Mouse (Mus musculus): Measurements from ENCODE around the gene Adprm. TPM values are rescaled to one million over a fixed set of nuclear protein-coding genes. Genes with fewer than 3 reads are reported as not detected.
A peak's percentile ranks its signal among the peaks of the same experiment; 100 is the strongest.

The Adprm gene
- polyA plus RNA-seq, 1 experiment from 2014 or later: 26.5 TPM

GRCm38 (mm10) chr11:67001717-67002116, 50.7 kb downstream of the Adprm start:
- no peaks in the 10 kb centered on the region for H3K27me3 ChIP-seq (replicated peaks; ENCODE audit: control insufficient read depth, insufficient read depth, low read length)
- WGBS: 44% methylated on average over 1 of the region's 1 CpGs
- no peaks in the 10 kb centered on the region for H3K4me1 ChIP-seq (replicated peaks; ENCODE audit: control insufficient read depth, insufficient read depth, low read length)
- no peaks in the 10 kb centered on the region for H3K9me3 ChIP-seq (ENCODE audit: control insufficient read depth)
- H3K4me3 ChIP-seq (ENCODE audit: low read depth, low read length): no peak overlapping the region
- H3K4me2 ChIP-seq (replicated peaks; ENCODE audit: low read depth): no peak overlapping the region
- H3K27ac ChIP-seq (ENCODE audit: low read depth, low read length): no peak overlapping the region
- H3K9ac ChIP-seq (ENCODE audit: low read depth, low read length): no peak overlapping the region
- no peak for TF ChIP-seq CTCF (IDR thresholded peaks at IDR 0.05; ENCODE audit: low read depth)
- no peaks in the 10 kb centered on the region for H3K36me3 ChIP-seq (ENCODE audit: control insufficient read depth, insufficient read depth)
- no peak for ATAC-seq

DNA sequence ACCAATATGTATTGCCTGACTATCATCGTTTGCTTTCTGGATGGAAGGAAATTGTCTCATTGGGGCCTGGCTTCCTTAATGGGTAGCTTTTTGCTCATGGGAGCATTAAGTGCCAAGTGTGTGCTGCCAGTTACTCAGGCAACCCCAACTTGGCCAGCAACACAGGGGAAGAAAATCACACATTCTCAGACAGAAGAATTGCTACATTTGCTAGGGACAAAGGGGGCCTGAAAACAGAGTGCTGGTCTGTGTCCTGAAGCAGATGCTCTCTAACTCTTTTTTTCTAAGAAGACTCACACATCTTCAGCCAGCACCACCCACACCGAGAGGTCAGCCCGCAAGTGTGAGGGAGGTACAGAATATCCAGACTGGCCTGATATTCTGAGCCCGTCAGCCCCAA, 51.7 kb downstream of the Adprm start:
- H3K9ac ChIP-seq (ENCODE audit: low read depth, low read length): no peak overlapping the region
- H3K4me2 ChIP-seq (replicated peaks; ENCODE audit: low read depth): no peak overlapping the region
- H3K4me1 ChIP-seq (replicated peaks; ENCODE audit: control insufficient read depth, insufficient read depth, low read length): no peaks in the 10 kb centered on the region
- no peaks in the 10 kb centered on the region for H3K36me3 ChIP-seq (ENCODE audit: control insufficient read depth, insufficient read depth)
- no peak for TF ChIP-seq CTCF (IDR thresholded peaks at IDR 0.05; ENCODE audit: low read depth)
- no peaks in the 10 kb centered on the region for H3K27me3 ChIP-seq (replicated peaks; ENCODE audit: control insufficient read depth, insufficient read depth, low read length)
- 82% methylated on average over 4 of the region's 4 CpGs for WGBS
- H3K27ac ChIP-seq (ENCODE audit: low read depth, low read length): no peak overlapping the region
- no peaks in the 10 kb centered on the region for H3K9me3 ChIP-seq (ENCODE audit: control insufficient read depth)
- no peak for ATAC-seq
- H3K4me3 ChIP-seq (ENCODE audit: low read depth, low read length): no peak overlapping the region

DNA sequence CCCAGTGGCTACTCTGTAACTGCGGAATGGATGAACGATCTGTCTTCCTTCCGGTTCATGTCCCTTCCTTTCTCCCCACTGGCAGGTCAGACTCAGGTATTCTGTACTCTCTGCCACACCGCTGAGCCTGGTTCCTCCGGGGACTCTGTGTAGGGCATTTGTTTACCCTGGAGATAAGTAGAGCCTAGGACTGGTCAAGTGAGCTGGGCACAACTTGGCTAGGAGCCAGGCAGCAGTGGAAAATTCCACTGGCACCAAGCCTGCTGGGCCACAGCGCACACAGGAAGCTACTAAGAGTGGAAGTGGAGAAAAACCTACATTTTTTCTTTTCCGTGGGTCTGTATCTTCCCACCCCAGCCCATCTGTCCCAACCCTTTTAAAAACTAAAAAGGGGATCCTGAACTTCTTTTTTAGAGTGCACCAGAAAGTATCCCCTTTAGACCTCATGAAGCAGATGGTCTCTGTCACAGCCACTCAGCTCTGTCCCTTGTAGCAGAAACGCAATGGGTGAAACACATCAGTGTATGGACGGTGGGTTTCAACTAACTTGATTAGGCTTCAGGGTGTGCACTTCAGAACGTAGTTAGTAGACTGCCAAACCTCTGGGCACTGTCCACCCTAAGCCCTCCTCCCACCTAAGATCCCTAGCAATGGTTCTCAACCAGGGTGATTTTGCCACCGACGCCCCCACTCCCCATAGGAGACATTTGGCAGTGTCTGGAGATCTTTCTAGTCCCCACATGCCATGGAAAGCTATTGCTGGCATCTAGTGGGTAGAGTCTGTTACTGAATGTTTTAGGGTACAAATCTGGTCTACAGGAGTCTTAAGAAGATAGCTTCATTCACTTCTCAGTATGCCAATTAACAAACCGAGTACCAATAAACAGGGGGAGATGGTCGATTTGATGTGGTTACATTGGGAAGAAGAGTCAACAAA, 53.7 kb downstream of the Adprm start:
- H3K27ac ChIP-seq (ENCODE audit: low read depth, low read length): no peak overlapping the region
- WGBS: 63% methylated on average over 14 of the region's 14 CpGs

GRCm38 (mm10) chr11:66996446-66996845, 55.9 kb downstream of the Adprm start:
- ATAC-seq: no peak
- Histone ChIP-seq H3K27me3 (replicated peaks; ENCODE audit: control insufficient read depth, insufficient read depth, low read length) (no peaks in the 10 kb centered on the region), H3K4me2 (replicated peaks; ENCODE audit: low read depth) (no peak overlapping the region), H3K4me1 (replicated peaks; ENCODE audit: control insufficient read depth, insufficient read depth, low read length) (no peaks in the 10 kb centered on the region), H3K27ac (ENCODE audit: low read depth, low read length) (no peak overlapping the region), H3K4me3 (ENCODE audit: low read depth, low read length) (no peak overlapping the region), H3K9me3 (ENCODE audit: control insufficient read depth) (no peaks in the 10 kb centered on the region), H3K9ac (ENCODE audit: low read depth, low read length) (no peak overlapping the region), H3K36me3 (ENCODE audit: control insufficient read depth, insufficient read depth) (no peaks in the 10 kb centered on the region)
- WGBS: 87% methylated on average over 4 of the region's 4 CpGs
- no peak for TF ChIP-seq CTCF (IDR thresholded peaks at IDR 0.05; ENCODE audit: low read depth)

More for the DNA sequence above, 53.7 kb downstream of the Adprm start:
- Histone ChIP-seq H3K36me3 (ENCODE audit: control insufficient read depth, insufficient read depth) (no peaks in the 10 kb centered on the region), H3K9me3 (ENCODE audit: control insufficient read depth) (no peaks in the 10 kb centered on the region), H3K4me3 (ENCODE audit: low read depth, low read length) (no peak overlapping the region), H3K27me3 (replicated peaks; ENCODE audit: control insufficient read depth, insufficient read depth, low read length) (no peaks in the 10 kb centered on the region), H3K4me1 (replicated peaks; ENCODE audit: control insufficient read depth, insufficient read depth, low read length) (no peaks in the 10 kb centered on the region), H3K9ac (ENCODE audit: low read depth, low read length) (no peak overlapping the region), H3K4me2 (replicated peaks; ENCODE audit: low read depth) (no peak overlapping the region)
- no peak for TF ChIP-seq CTCF (IDR thresholded peaks at IDR 0.05; ENCODE audit: low read depth)
- ATAC-seq: 0 out of 2 replicates have a peak, but pooled peaks have one; percentile 19

DNA sequence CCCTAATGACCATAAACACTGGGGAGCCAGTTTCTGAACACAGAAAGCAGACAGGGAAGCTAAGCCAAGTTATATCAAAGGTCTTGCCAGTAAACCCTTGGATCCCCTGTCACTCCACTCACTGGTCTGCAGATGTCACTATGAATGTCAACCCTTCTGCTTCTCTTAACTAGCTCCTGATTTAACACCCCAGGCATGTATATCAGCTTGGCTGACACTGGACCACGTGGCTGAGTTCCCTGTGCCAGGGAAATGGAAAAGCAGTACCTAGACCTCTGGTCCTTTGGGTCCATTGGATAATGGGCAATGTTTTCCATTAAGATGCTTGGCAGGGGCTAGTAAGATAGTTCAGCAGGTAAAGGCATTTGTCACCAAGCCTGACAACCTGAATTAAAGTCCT, 58.7 kb downstream of the Adprm start:
- no peak overlapping the region for H3K4me2 ChIP-seq (replicated peaks; ENCODE audit: low read depth)
- H3K9ac ChIP-seq (ENCODE audit: low read depth, low read length): no peak overlapping the region
- H3K27me3 ChIP-seq (replicated peaks; ENCODE audit: control insufficient read depth, insufficient read depth, low read length): no peaks in the 10 kb centered on the region
- H3K27ac ChIP-seq (ENCODE audit: low read depth, low read length): no peak overlapping the region
- no peak for ATAC-seq
- no peaks in the 10 kb centered on the region for H3K4me1 ChIP-seq (replicated peaks; ENCODE audit: control insufficient read depth, insufficient read depth, low read length)
- H3K36me3 ChIP-seq (ENCODE audit: control insufficient read depth, insufficient read depth): no peaks in the 10 kb centered on the region
- no peak overlapping the region for H3K4me3 ChIP-seq (ENCODE audit: low read depth, low read length)
- H3K9me3 ChIP-seq (ENCODE audit: control insufficient read depth): no peaks in the 10 kb centered on the region
- 28% methylated on average over 1 of the region's 1 CpGs for WGBS
- no peak for TF ChIP-seq CTCF (IDR thresholded peaks at IDR 0.05; ENCODE audit: low read depth)

- Histone ChIP-seq H3K4me2 (replicated peaks; ENCODE audit: low read depth) (no peak overlapping the region), H3K4me3 (ENCODE audit: low read depth, low read length) (no peak overlapping the region), H3K27me3 (replicated peaks; ENCODE audit: control insufficient read depth, insufficient read depth, low read length) (no peaks in the 10 kb centered on the region), H3K9me3 (ENCODE audit: control insufficient read depth) (no peaks in the 10 kb centered on the region), H3K4me1 (replicated peaks; ENCODE audit: control insufficient read depth, insufficient read depth, low read length) (no peaks in the 10 kb centered on the region), H3K9ac (ENCODE audit: low read depth, low read length) (no peak overlapping the region), H3K27ac (ENCODE audit: low read depth, low read length) (no peak overlapping the region), H3K36me3 (ENCODE audit: control insufficient read depth, insufficient read depth) (no peaks in the 10 kb centered on the region)
- WGBS: 81% methylated on average over 2 of the region's 2 CpGs
- TF ChIP-seq CTCF (IDR thresholded peaks at IDR 0.05; ENCODE audit: low read depth): no peak
- ATAC-seq: no peak
Measured at GRCm38 (mm10) chr11:66992150-66992549, 60.2 kb downstream of the Adprm start.

Small RNAs within 50 kb of the gene (microRNA-seq; reads per million reads assigned to microRNA genes)
- gene Mir6923: not detected

Other genes with a start within 250 kb of the Adprm start
- 4.0 and 4.7 TPM in 2 replicates for gene Pirt, start 140.6 kb downstream of the Adprm start, polyA plus RNA-seq (2015; fragmentation: Nextera tagmentation; extraction: Ambion mirVana)
- gene Tmem238l, start 96.0 kb downstream of the Adprm start, polyA plus RNA-seq (2015; fragmentation: Nextera tagmentation; extraction: Ambion mirVana): 10.5 and 11.2 TPM in 2 replicates
- 7.0 and 9.3 TPM in 2 replicates for gene Tmem220, start 27.4 kb downstream of the Adprm start, polyA plus RNA-seq (2015; fragmentation: Nextera tagmentation; extraction: Ambion mirVana)
- gene Sco1, start 76 bp upstream of the Adprm start, polyA plus RNA-seq (2015; fragmentation: Nextera tagmentation; extraction: Ambion mirVana): 13.4 and 14.0 TPM in 2 replicates
- 0.10 and 0.14 TPM in 2 replicates for gene Myh3, start 25.7 kb upstream of the Adprm start, polyA plus RNA-seq (2015; fragmentation: Nextera tagmentation; extraction: Ambion mirVana)
- gene Myh2, start 118.4 kb upstream of the Adprm start, polyA plus RNA-seq (2015; fragmentation: Nextera tagmentation; extraction: Ambion mirVana): 0.05 and 0.07 TPM in 2 replicates
- gene Myh1, start 147.5 kb upstream of the Adprm start, polyA plus RNA-seq (2015; fragmentation: Nextera tagmentation; extraction: Ambion mirVana): 0.03 TPM in 1 of 2 replicates, not detected in the other
- not detected in 2 replicates for gene Myh4, start 185.4 kb upstream of the Adprm start, polyA plus RNA-seq (2015; fragmentation: Nextera tagmentation; extraction: Ambion mirVana)
- 0.04 and 0.07 TPM in 2 replicates for gene Myh8, start 224.5 kb upstream of the Adprm start, polyA plus RNA-seq (2015; fragmentation: Nextera tagmentation; extraction: Ambion mirVana)

Measured in intestine, postnatal 0 days (tissue).